Mouse (Mus musculus) hindbrain, postnatal 0 days (tissue): Measurements from ENCODE around the gene Efcab10. TPM values are rescaled to one million over a fixed set of nuclear protein-coding genes. Genes with fewer than 3 reads are reported as not detected.

Experiments
- ATAC-seq: fragments of 200-750 bp; cut with Nextera tagmentation; 2 replicates; pipeline ENCODE4 v1.8.0; 2017; ENCODE audit warnings: mild to moderate bottlenecking, moderate TSS enrichment, moderate library complexity
- DNase-seq: peaks from one replicate; pipeline ENCODE4 v3.0.0-alpha.2; 2015; ENCODE audit warnings: low spot score
- H3K27ac ChIP-seq: fragments of 300-500 bp; sonication (generic); 2 replicates; pipeline ENCODE4 v1.5.1; 2014; ENCODE audit warnings: mild to moderate bottlenecking
- H3K27me3 ChIP-seq: fragments of 300-500 bp; sonication (generic); 2 replicates; pipeline ENCODE4 v1.6.1; 2014; ENCODE audit warnings: low read length, mixed read lengths; ENCODE audit not compliant: insufficient read depth
- H3K36me3 ChIP-seq: fragments of 300-500 bp; sonication (generic); 2 replicates; pipeline ENCODE4 v1.6.1; 2014; ENCODE audit warnings: low read length, mixed read lengths; ENCODE audit not compliant: insufficient read depth
- H3K4me1 ChIP-seq: fragments of 300-500 bp; sonication (generic); 2 replicates; pipeline ENCODE4 v1.6.1; 2014; ENCODE audit warnings: antibody characterized with exemption, low read length, mixed read lengths; ENCODE audit not compliant: insufficient read depth
- H3K4me2 ChIP-seq: fragments of 300-500 bp; sonication (generic); 2 replicates; pipeline ENCODE4 v1.6.1; 2014; ENCODE audit warnings: low read depth, mild to moderate bottlenecking, low read length, moderate library complexity, mixed read lengths
- H3K4me3 ChIP-seq: fragments of 300-500 bp; sonication (generic); 2 replicates; pipeline ENCODE4 v1.5.1; 2014; ENCODE audit warnings: low read length
- H3K9ac ChIP-seq: fragments of 300-500 bp; sonication (generic); replicated peaks from 2 replicates; pipeline ENCODE4 v1.6.1; 2014; ENCODE audit warnings: mild to moderate bottlenecking, low read length, moderate library complexity, mixed read lengths
- H3K9me3 ChIP-seq: fragments of 300-500 bp; sonication (generic); 2 replicates; pipeline ENCODE4 v1.6.1; 2016; ENCODE audit warnings: low read length, mixed read lengths
- CTCF ChIP-seq: IDR thresholded peaks from 2 replicates; pipeline ENCODE4 v1.5.1; 2016; ENCODE audit warnings: antibody characterized with exemption, control low read depth, low read depth
- WGBS: fragments of 180-500 bp; shearing (Covaris S2); extraction: QIAGEN DNeasy Blood & Tissue Kit; methylation state at CpG from one replicate; pipeline ENCODE4 v1.1.7; 2014; 5-methylcytosine and 5-hydroxymethylcytosine counted together
- polyA plus RNA-seq: library from polyadenylated mRNA; unstranded; fragments of >200 nt; fragmentation: Nextera tagmentation; extraction: Ambion mirVana; gene quantifications from 2 replicates; pipeline ENCODE4 v1.2.1, GENCODE M21; 2015
- total RNA-seq: library from RNA; depleted of rRNA; stranded (reverse); fragments of >200 nt; gene quantifications from 2 replicates; pipeline ENCODE4 v1.2.3, GENCODE M21; 2014

Efcab10 gene
- total and polyA plus RNA-seq, 2 experiments from 2014 or later: 8.8 TPM; not detected in 1

DNA sequence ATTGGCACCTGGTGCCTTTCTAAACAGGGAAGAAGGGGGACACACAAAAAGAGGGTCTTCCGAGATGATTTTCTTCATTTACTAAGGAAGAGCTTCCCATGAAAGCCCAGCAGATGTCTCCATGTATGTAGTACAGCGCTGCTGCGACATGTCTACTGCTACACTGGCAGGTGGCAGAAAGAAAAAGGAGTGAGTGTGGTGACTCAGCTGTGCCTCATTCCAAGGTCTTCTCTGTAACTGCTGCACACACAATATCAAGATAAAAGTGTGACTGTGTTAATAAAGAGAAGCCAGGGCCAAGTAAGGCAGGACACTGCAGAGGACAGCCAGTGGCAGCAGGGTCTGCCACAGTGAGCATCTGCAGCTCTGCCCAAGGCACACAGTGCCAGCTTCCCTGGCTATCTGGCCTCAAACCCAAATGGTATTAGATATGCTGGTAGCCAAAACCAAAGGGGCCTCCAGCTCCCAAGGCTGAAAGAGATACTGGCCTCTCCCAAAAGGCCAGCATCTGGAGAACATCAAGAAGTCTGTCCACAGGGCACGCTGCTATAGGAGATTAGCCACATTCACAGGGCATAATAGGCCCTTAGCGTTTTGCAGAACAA is 34.7 kb upstream of the Efcab10 start:
- WGBS: 63% methylated on average over 5 of the region's 5 CpGs
- H3K9me3 ChIP-seq: no peaks in the 10 kb centered on the region
- ATAC-seq (peak; percentile 63; the same call in 1 of the 2 replicates), DNase-seq (peak; percentile 42)
- no peak overlapping the region for H3K4me3 ChIP-seq
- H3K9ac ChIP-seq: no peak overlapping the region
- no peaks in the 10 kb centered on the region; the same call in 1 of the 2 replicates for H3K36me3 ChIP-seq
- no peak for TF ChIP-seq CTCF
- H3K4me1 ChIP-seq: no peaks in the 10 kb centered on the region; the same call in 1 of the 2 replicates
- H3K27ac ChIP-seq: peak overlapping the region; percentile 41; the same call in 1 of the 2 replicates
- no peak overlapping the region for H3K4me2 ChIP-seq
- no peaks in the 10 kb centered on the region for H3K27me3 ChIP-seq

GRCm38 (mm10) chr12:33360729-33361128 is 33.9 kb upstream of the Efcab10 start:
- H3K4me2 ChIP-seq: no peak overlapping the region
- no peaks in the 10 kb centered on the region for H3K9me3 ChIP-seq
- no peak for TF ChIP-seq CTCF
- H3K9ac ChIP-seq: no peak overlapping the region
- DNase-seq: peak; percentile 92
- H3K36me3 ChIP-seq: no peaks in the 10 kb centered on the region; the same call in 1 of the 2 replicates
- no peaks in the 10 kb centered on the region for H3K27me3 ChIP-seq
- H3K4me3 ChIP-seq: no peak overlapping the region
- H3K4me1 ChIP-seq: no peaks in the 10 kb centered on the region; the same call in 1 of the 2 replicates
- H3K27ac ChIP-seq: no peak overlapping the region; the same call in 1 of the 2 replicates
- ATAC-seq: peak; percentile 58; the same call in 1 of the 2 replicates
- WGBS: 28% methylated on average over 6 of the region's 6 CpGs

GRCm38 (mm10) chr12:33364511-33364910 is 30.1 kb upstream of the Efcab10 start:
- no peak for TF ChIP-seq CTCF
- DNase-seq (no peak), ATAC-seq (no peak)
- 73% methylated on average over 8 of the region's 8 CpGs for WGBS
- no peaks in the 10 kb centered on the region for H3K27me3 ChIP-seq
- no peak overlapping the region for H3K27ac ChIP-seq
- H3K4me3 ChIP-seq: no peak overlapping the region
- no peak overlapping the region for H3K9ac ChIP-seq
- H3K9me3 ChIP-seq: no peaks in the 10 kb centered on the region
- H3K4me2 ChIP-seq: no peak overlapping the region
- H3K36me3 ChIP-seq: no peaks in the 10 kb centered on the region
- no peaks in the 10 kb centered on the region; the same call in 1 of the 2 replicates for H3K4me1 ChIP-seq

GRCm38 (mm10) chr12:33365133-33365532 is 29.5 kb upstream of the Efcab10 start:
- Histone ChIP-seq H3K4me2 (no peak overlapping the region), H3K27me3 (no peaks in the 10 kb centered on the region), H3K4me3 (no peak overlapping the region), H3K9me3 (no peaks in the 10 kb centered on the region), H3K4me1 (no peaks in the 10 kb centered on the region; the same call in 1 of the 2 replicates), H3K9ac (no peak overlapping the region), H3K27ac (no peak overlapping the region), H3K36me3 (no peaks in the 10 kb centered on the region)
- TF ChIP-seq CTCF: no peak
- ATAC-seq (0 out of 2 replicates have a peak, but pooled peaks have one; percentile 21), DNase-seq (no peak)
- WGBS: 66% methylated on average over 8 of the region's 8 CpGs

DNA sequence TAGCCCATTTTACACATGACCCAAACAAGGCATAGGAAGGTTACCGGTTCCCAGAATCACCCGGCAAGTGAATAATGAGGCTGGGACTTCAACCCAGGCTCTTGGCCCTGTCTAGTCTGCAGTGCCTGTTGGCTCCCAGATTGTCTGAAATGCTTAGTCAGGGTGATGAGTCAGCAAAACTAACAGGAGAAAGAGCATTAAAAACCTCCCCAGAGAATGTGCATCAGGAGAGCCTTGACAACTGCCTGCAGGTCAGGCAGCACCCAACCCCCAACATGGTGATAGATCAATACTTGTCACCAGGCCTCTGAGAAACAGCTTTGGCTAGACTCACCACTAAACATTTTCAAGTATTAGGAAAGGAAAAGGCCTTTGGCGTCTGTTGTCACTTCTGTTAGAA is 25.1 kb upstream of the Efcab10 start:
- H3K4me2 ChIP-seq: no peak overlapping the region
- H3K36me3 ChIP-seq: no peaks in the 10 kb centered on the region
- ATAC-seq (no peak), DNase-seq (no peak)
- no peak overlapping the region for H3K4me3 ChIP-seq
- 86% methylated on average over 3 of the region's 3 CpGs for WGBS
- no peak for TF ChIP-seq CTCF
- no peak overlapping the region for H3K27ac ChIP-seq
- no peak overlapping the region for H3K9ac ChIP-seq
- H3K9me3 ChIP-seq: no peaks in the 10 kb centered on the region
- no peaks in the 10 kb centered on the region for H3K27me3 ChIP-seq
- no peaks in the 10 kb centered on the region for H3K4me1 ChIP-seq

- peak; percentile 89 for ATAC-seq
- H3K36me3 ChIP-seq: no peaks in the 10 kb centered on the region
- no peaks in the 10 kb centered on the region for H3K9me3 ChIP-seq
- TF ChIP-seq CTCF: peak; percentile 91
- H3K9ac ChIP-seq: no peak overlapping the region
- H3K4me1 ChIP-seq: no peaks in the 10 kb centered on the region
- no peaks in the 10 kb centered on the region for H3K27me3 ChIP-seq
- H3K27ac ChIP-seq: no peak overlapping the region
- no peak overlapping the region for H3K4me3 ChIP-seq
- WGBS: 18% methylated on average over 22 of the region's 22 CpGs
- peak; percentile 89 for DNase-seq
- peak overlapping the region; percentile 38 for H3K4me2 ChIP-seq
Observed at GRCm38 (mm10) chr12:33379624-33380445, 14.8 kb upstream of the Efcab10 start.
